Comparison of ENCODE assay signal across 15 mouse cellular contexts in the genomic region with DNA sequence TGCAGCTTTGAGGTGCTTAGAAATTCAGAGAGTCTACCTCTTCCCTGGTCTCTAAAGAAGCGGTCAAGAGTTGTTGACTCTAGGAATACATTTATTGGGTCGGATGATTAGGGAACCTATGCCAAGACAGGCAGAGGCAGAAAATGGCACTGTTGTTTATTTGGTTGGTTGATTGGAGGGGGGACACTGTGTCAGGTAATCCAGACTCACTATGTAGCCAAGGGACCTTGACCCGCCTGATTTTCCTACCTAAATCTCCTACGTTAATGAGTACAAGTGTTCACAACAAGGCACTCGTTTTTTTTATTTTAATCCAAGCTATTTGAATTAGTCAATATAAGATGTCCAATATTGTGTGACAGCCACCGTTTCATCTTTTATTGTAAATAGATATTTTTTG. TPM values are rescaled to one million over a fixed set of nuclear protein-coding genes. Genes with fewer than 3 reads are reported as not detected.
DNase-seq lines count a peak whose midpoint lies in the region; ATAC-seq and TF ChIP-seq lines count a peak whose summit lies in the region.
"Had no signal": no experiment of that assay in that cellular context is flagged by ENCODE, and none has a peak within 500 bp of the region (broad histone marks: within the 10 kb centered on the region; RNA-seq: fewer than 3 reads in every experiment).

No protein-coding gene starts in this region.

- no peak for TF ChIP-seq CTCF in lung, postnatal 0 days (IDR thresholded peaks at IDR 0.05)

- H3K9me3 ChIP-seq in heart, embryonic 10.5 days, result no peaks in the 10 kb centered on the region
- H3K9me3 ChIP-seq in intestine, embryonic 15.5 days, result no peaks in the 10 kb centered on the region
- H3K9me3 ChIP-seq in intestine, embryonic 16.5 days (ENCODE audit: control insufficient read depth, low read length), result no peaks in the 10 kb centered on the region
- H3K9me3 ChIP-seq in lung, postnatal 0 days (ENCODE audit: low read length), result no peaks in the 10 kb centered on the region
- H3K9me3 ChIP-seq in limb, embryonic 10.5 days (replicated peaks), result no peaks in the 10 kb centered on the region
- H3K9me3 ChIP-seq: limb, embryonic 15.5 days; midbrain, embryonic 13.5 days; stomach, embryonic 15.5 days had no signal

- H3K4me3 ChIP-seq in heart, embryonic 10.5 days, result no peak overlapping the region
- no peak overlapping the region for H3K4me3 ChIP-seq in intestine, embryonic 15.5 days (replicated peaks)
- no peak overlapping the region for H3K4me3 ChIP-seq in intestine, embryonic 16.5 days (ENCODE audit: low read length)
- no peak overlapping the region for H3K4me3 ChIP-seq in lung, postnatal 0 days (ENCODE audit: low read depth, low read length)
- no peak overlapping the region for H3K4me3 ChIP-seq in limb, embryonic 10.5 days
- H3K4me3 ChIP-seq: gastrocnemius, adult 2 months; limb, embryonic 15.5 days; midbrain, embryonic 13.5 days; stomach, embryonic 15.5 days had no signal

- no peak for TF ChIP-seq EP300 in lung, postnatal 0 days (IDR thresholded peaks at IDR 0.05)

- ATAC-seq in intestine, embryonic 15.5 days, result no peak
- ATAC-seq in intestine, embryonic 16.5 days, result no peak
- no peak for ATAC-seq in lung, postnatal 0 days

- no peak overlapping the region for H3K9ac ChIP-seq in intestine, embryonic 15.5 days
- H3K9ac ChIP-seq in intestine, embryonic 16.5 days (ENCODE audit: low read depth, low read length), result no peak overlapping the region
- no peak overlapping the region for H3K9ac ChIP-seq in lung, postnatal 0 days (replicated peaks; ENCODE audit: low read depth)
- H3K9ac ChIP-seq: forebrain, postnatal 0 days; limb, embryonic 15.5 days; midbrain, embryonic 13.5 days; stomach, embryonic 15.5 days had no signal

- DNase-seq in heart, embryonic 10.5 days (ENCODE audit: low spot score), result no peak
- DNase-seq in heart, postnatal 36 days, result no peak
- no peak for DNase-seq in lung, postnatal 0 days (ENCODE audit: low spot score)
- no peak for DNase-seq in lung, postnatal 14 days
- DNase-seq in limb, embryonic 10.5 days (ENCODE audit: low spot score), result no peak
- DNase-seq in cerebellum, adult 9-10 months, result no peak

- H3K27ac ChIP-seq in heart, embryonic 10.5 days, result peak overlapping the region; percentile 73; the same call in 1 of the 2 replicates
- H3K27ac ChIP-seq in intestine, embryonic 15.5 days, result no peak overlapping the region
- no peak overlapping the region for H3K27ac ChIP-seq in intestine, embryonic 16.5 days (ENCODE audit: low read length)
- peak overlapping the region; percentile 47; the same call in 1 of the 2 replicates for H3K27ac ChIP-seq in lung, postnatal 0 days (ENCODE audit: low read length)
- peak overlapping the region; percentile 77 for H3K27ac ChIP-seq in limb, embryonic 10.5 days
- H3K27ac ChIP-seq: gastrocnemius, adult 2 months; hindbrain, postnatal 0 days; limb, embryonic 15.5 days; midbrain, embryonic 13.5 days; stomach, embryonic 15.5 days had no signal

- no peaks in the 10 kb centered on the region for H3K27me3 ChIP-seq in heart, embryonic 10.5 days (ENCODE audit: insufficient read depth, poor library complexity, severe bottlenecking)
- H3K27me3 ChIP-seq in intestine, embryonic 15.5 days (replicated peaks), result no peaks in the 10 kb centered on the region
- no peaks in the 10 kb centered on the region for H3K27me3 ChIP-seq in intestine, embryonic 16.5 days (replicated peaks; ENCODE audit: control insufficient read depth, insufficient read depth, low read length)
- no peaks in the 10 kb centered on the region for H3K27me3 ChIP-seq in lung, postnatal 0 days (replicated peaks; ENCODE audit: insufficient read depth, low read length)
- no peaks in the 10 kb centered on the region for H3K27me3 ChIP-seq in limb, embryonic 10.5 days (ENCODE audit: low read depth, poor library complexity, severe bottlenecking)
- H3K27me3 ChIP-seq: CH12.LX; limb, embryonic 15.5 days; midbrain, embryonic 13.5 days; stomach, embryonic 15.5 days had no signal

- H3K36me3 ChIP-seq in heart, embryonic 10.5 days, result no peaks in the 10 kb centered on the region
- no peaks in the 10 kb centered on the region for H3K36me3 ChIP-seq in intestine, embryonic 15.5 days
- no peaks in the 10 kb centered on the region for H3K36me3 ChIP-seq in intestine, embryonic 16.5 days (ENCODE audit: control insufficient read depth, insufficient read depth, low read length)
- no peaks in the 10 kb centered on the region for H3K36me3 ChIP-seq in lung, postnatal 0 days (ENCODE audit: insufficient read depth, low read length)
- no peaks in the 10 kb centered on the region for H3K36me3 ChIP-seq in limb, embryonic 10.5 days
- H3K36me3 ChIP-seq: limb, embryonic 15.5 days; midbrain, embryonic 13.5 days; stomach, embryonic 15.5 days had no signal

- intact Hi-C loops in heart, postnatal 36 days (cut with DNase I), result loop anchor here (1.0 to 10.0 kb wide), 5 partner anchors 51 to 597 kb away; no protein-coding TSS in a partner anchor

- peaks cover 38% of the 10 kb centered on the region for H3K4me1 ChIP-seq in heart, embryonic 10.5 days
- H3K4me1 ChIP-seq in intestine, embryonic 15.5 days (replicated peaks), result peaks cover 11% of the 10 kb centered on the region
- H3K4me1 ChIP-seq in intestine, embryonic 16.5 days (ENCODE audit: control insufficient read depth, insufficient read depth, low read length), result peaks cover 20% of the 10 kb centered on the region
- H3K4me1 ChIP-seq in lung, postnatal 0 days (ENCODE audit: insufficient read depth, low read depth, low read length), result peaks cover 6% of the 10 kb centered on the region; the same call in 1 of the 2 replicates
- H3K4me1 ChIP-seq in limb, embryonic 10.5 days, result peaks cover 37% of the 10 kb centered on the region
- H3K4me1 ChIP-seq: midbrain, embryonic 13.5 days had no signal

- 82% methylated on average over 6 of the region's 6 CpGs for WGBS in heart, embryonic 10.5 days
- WGBS in intestine, embryonic 15.5 days, result 83% methylated on average over 6 of the region's 6 CpGs
- 82% methylated on average over 6 of the region's 6 CpGs for WGBS in intestine, embryonic 16.5 days
- 67% methylated on average over 6 of the region's 6 CpGs for WGBS in lung, postnatal 0 days
- 89% methylated on average over 6 of the region's 6 CpGs for WGBS in limb, embryonic 10.5 days

- 0 out of 2 replicates have a peak overlapping the region, but pooled peaks have one; percentile 33 for H3K4me2 ChIP-seq in intestine, embryonic 15.5 days (replicated peaks)
- no peak overlapping the region for H3K4me2 ChIP-seq in intestine, embryonic 16.5 days (ENCODE audit: low read depth, low read length)
- H3K4me2 ChIP-seq in lung, postnatal 0 days (replicated peaks; ENCODE audit: low read depth, low read length), result peak overlapping the region; percentile 17; the same call in 1 of the 2 replicates
- H3K4me2 ChIP-seq: limb, embryonic 15.5 days had no signal

RNA-seq across cellular contexts. Expression of a gene that starts 7.5 kb away (rescaled TPM):
- polyA plus RNA-seq in heart, embryonic 10.5 days (2016; fragmentation: Nextera tagmentation; extraction: Ambion mirVana), result 18.7 and 19.0 TPM in 2 replicates
- 10 to 100 TPM in 1 of 2 experiments, 1 to 10 TPM in 1; 9.5 to 10.0 TPM for total RNA-seq in heart, postnatal 36 days (2021)
- polyA plus RNA-seq in intestine, embryonic 15.5 days (2015; fragmentation: Nextera tagmentation; extraction: Ambion mirVana), result 16.6 and 17.9 TPM in 2 replicates
- 16.4 and 16.6 TPM in 2 replicates for polyA plus RNA-seq in intestine, embryonic 16.5 days (2015; fragmentation: Nextera tagmentation; extraction: Ambion mirVana)
- 12.3 and 14.6 TPM in 2 replicates for polyA plus RNA-seq in lung, postnatal 0 days (2015; fragmentation: Nextera tagmentation; extraction: Ambion mirVana)
- 16.1 and 22.3 TPM in 2 replicates for polyA plus RNA-seq in limb, embryonic 10.5 days (2016; fragmentation: Nextera tagmentation; extraction: Ambion mirVana)

Comparison
In these comparisons a context has a peak if more than half of its experiments do, and no peak if none do; other contexts are left out.
1. H3K27ac ChIP-seq: peak in heart, embryonic 10.5 days (single experiment), lung, postnatal 0 days (single experiment) and limb, embryonic 10.5 days (single experiment); none in intestine, embryonic 15.5 days (single experiment) and intestine, embryonic 16.5 days (single experiment).